Mouse (Mus musculus) heart, postnatal 10 days (tissue): ENCODE measurements at regions not wholly inside any gene's neighbourhood (a gene's known extent, or its start where the extent isn't known, plus 50 kb on each side); places are given as distances from the start of the nearest gene placed in this dataset.

Source experiments
- DNase-seq, 2 experiments: peaks; one replicate each; pipeline ENCODE4 v3.0.0; 2021
- intact Hi-C: fragments of 180-260 bp; cut with DNase I; formaldehyde crosslinking; loops from one replicate; pipeline ENCODE4 v1.15.1; 2025

DNA sequence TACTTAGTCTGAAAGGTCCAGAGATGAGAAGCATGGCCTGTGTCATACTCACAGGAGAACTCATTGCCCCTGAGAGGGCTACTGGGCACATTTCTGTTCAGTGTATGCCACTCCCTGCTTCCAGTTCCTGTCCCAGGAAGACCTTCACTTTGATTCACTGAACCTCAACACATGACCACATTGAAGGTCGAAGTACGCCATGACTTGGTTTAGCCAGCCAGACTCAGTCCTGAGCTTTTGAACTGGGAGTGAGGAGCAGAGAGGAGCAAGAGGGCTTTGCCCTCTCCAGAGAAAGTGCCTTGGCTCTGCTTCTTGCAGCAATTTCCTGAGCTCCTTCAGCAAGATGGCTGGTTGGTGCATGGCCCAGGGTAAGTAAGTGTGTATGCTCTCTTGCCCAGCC lies 324.1 kb downstream of the Insc start:
- DNase-seq: no peak
- intact Hi-C loops: no loop called here

DNA sequence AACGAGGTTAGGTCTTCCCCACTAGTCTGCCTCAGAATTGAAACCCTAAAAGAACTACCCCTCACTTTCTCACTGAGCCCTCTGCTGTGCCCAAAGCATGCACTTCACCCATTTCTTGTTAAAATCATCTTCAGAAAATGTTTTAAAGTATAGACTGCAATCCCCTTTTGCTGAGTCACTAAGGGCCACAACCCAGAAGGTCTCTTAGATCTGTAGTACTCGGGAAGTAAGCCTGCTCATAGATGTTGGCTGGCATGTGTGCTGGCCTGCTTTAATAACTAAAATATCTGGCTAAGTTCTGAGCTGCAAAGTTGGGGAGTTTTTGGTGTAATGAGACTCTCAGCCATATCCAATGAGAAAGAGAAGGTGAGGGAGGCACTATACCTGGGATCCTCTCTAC lies 329.9 kb downstream of the Insc start:
- intact Hi-C loops: no loop called here
- no peak for DNase-seq

DNA sequence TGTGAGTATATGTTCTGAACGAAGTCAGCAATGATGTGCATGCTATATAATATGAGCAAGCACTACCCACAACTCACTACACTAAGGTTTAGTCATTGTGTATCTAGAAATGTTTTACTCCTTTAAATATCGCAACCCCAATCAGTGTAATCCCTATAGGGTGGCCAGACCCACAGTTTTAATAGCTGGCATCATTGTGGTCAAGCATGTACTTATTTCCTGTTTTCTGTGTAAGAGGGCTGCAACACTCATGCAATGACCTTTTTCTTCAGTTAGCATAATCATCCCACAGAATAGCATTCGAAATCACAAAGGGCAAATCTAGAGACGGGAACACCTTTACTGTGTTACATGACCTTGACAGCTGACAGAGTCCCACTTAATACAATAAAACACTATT lies 333.3 kb downstream of the Insc start:
- no peak for DNase-seq
- intact Hi-C loops: no loop called here

DNA sequence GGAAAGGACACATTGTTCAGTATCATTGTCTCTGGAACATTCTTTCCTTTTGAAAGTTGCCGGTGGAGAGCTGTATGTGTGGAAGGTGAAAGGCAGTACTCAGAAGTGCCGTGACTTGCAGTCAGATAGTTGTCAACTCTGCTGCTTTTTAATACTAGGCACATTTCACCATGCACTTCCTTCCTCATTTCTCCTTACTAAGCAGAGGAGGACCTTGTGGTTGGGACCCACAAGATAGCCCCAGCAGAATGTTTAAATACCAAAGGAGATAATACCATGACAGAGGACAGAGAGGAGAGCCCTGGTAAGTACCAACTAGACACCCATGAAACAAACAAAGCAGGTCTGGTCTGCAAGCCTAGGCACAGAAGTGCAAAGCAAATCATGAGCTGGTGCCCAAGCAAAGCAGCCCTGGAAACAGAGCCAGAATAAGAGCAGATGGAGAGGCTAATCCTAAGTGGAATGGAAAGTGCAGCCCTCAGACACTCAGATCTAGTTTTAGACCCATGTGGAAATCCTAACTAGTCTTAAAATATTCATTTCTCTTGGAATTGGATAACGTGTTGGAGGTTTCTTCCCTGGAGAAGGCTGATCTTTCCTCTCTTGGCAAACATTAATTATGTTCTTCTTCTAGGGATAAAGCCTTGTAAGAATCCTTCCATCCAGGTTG lies 341.4 kb downstream of the Insc start:
- intact Hi-C loops: no loop called here
- no peak for DNase-seq

DNA sequence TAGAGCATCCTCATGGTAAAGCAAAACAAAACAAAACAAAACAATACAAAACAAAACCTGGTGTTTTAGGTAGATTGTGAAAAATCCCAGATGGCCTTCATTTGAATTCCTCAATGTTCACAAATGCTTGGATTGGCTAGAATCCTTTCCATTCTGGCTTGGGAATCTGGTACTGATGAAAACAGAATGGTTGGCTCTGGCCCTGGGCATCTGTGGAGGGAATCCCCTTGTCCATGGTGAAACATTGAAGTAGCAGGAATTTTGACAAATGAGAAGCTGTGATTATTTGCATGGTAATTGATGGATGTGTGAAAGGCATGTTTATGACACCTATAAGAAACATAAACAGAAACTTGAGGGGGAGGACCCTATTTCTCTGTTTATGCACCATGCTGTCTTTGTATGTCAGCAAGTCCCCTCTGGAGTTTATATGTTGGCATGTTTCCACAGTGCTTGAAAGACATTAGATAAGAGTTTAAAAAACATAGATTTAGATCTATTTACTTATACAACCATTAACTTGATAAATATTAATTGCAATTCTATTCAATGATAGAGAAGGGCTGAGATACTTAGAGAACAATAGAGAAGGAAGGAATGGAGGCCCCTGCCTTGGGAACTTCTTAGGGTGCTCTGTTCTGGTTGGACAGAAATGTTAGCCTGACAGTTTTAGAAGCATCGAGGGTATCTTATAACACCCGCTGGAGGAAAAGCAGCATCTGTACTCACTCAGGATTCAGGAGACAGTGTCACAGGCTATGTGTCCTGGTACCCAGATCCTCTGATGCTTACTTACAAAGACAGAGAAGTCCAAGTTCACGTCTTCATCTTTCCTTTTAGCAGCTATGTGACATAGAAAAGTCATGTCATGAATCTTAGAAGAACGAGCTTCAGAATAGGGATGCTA lies 343.3 kb downstream of the Insc start:
- intact Hi-C loops: no loop called here
- no peak for DNase-seq

DNA sequence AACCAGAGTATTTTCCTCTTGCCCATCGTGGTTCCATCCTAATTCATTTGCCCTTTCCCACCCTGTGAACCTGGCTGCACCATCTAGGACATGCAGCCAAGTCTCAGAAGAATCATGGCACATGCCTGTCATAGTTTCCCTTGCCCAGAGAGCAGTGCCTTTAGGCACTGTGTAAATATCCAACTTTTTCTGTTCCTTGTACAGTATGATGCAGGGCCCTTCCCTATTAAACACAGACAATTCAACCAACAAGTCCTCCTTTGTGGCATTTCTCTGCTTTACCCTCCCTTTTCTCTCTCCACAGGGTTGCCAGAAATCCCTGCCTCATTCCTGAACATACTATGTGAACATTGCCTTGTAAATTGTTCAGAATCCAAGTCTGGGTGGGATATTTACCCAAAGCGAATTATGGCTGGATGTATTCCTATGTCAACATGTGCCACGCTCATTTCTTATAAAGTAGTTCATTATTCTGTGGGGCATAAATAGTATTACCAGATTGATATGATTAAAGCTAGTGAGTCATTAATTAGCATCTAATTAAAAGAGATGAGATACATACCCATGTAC lies 349.1 kb downstream of the Insc start:
- no peak for DNase-seq
- intact Hi-C loops: no loop called here

DNA sequence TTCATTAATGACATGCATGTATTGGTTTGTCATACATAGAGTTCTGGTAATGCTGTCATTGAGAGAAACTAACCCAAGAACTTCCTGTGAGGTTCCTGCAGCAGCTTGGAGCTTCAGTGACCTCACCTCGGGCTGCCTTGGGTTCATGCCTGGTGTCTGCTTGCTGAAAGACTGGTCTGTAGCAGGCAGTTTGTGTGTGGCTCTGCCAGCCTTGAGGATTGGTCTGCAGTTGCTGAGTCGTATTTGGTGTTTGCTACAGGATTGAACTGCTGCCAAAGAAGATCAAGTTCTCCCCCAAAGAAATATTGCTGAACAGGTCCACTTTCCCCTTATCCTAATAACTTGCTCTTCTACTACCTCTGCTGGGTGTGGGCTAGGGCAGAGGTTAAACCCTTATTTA lies 362.5 kb downstream of the Insc start:
- DNase-seq: no peak
- intact Hi-C loops: no loop called here

DNA sequence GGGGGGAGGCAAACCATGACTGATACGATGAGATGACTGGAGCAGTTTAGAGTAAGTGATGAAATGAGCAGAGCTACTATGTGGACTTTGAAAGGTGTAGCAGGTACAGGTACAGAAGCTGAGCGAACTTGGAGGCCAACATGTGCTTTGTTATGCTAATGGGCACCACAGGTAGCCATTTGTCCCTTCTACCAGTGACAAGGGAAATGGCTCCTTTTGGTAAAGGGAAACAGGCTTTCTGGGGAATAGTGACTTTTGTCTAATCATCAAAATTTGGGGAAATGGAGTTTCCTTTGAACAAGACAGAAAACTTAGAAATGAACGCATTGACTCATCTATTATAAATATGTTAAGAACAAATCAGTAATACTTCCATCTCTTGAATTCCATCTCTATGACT lies 368.8 kb downstream of the Insc start:
- intact Hi-C loops: no loop called here
- DNase-seq: no peak

DNA sequence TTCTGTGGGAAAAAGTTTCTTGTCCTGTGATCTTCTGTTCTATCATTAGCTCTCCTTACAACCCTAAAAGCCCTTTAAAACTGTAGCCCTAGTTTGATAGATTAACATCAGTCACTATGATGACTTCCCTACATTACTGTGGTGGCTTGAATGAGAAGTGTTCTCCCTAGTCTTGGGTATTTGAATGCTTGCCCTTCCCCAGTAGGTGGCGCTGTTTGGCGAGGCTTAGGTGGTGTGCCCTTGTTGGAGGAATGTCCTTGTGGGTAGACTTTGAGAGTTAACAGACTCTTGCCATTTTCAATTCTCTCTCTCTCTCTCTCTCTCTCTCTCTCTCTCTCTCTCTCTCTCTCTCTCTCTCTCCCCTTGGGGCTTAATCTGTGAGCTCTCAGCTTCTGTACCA lies 379.8 kb downstream of the Insc start:
- no peak for DNase-seq
- intact Hi-C loops: no loop called here

DNA sequence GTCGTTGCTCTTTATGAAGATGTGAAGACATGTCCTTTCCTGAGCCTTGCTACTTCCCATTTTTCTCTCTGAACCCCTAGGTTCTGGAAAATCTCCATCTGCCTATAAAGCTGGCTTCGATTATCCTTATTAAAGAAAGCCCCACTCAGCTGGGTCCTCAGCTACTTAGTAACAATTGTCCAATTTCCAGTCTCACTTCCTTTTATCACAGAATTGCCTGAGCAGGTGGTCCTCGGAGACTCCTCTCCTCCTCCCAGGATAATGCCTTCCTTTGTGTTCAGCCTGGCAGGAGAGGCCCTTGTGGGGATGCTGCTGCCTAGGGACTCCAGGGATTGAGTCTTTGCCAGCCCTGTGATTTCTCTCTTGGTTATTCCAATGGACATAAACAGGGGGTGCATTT lies 385.5 kb downstream of the Insc start:
- intact Hi-C loops: no loop called here
- no peak for DNase-seq

DNA sequence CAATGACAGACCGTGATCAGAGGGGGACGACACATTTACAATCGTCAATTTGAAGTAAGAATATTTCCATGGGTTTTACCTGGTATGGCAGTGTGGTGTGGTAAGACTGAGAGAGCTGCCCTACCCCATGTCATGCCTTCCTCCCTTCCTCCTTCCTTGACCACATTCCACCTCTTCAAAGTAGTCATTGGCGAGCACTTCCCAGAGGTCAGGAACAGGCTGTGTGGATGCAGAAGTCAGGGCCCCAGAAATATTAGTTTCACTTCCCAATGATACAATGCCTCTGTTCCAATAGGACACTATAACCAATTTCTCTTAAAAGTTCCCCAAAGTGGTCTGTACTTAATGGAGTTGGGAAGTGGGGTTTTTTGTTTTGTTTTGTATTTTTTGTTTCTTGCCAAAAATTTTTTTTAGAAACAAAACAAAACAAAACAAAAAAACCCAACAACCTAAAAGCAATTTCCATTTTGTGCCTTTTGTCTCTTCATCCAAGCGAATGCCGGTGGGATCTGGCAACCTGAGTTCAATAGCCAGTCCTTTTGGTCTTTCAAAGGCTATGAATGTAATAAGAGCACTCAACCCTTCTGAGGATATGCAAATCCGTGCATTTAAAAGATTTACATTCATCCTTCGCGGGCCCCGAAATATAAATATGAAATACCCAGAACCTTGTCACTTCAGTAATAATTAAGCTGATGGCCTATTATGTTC lies 387.9 kb downstream of the Insc start:
- intact Hi-C loops: loop anchor here (10.0 kb wide), 1 partner anchor 903 kb away; the partner anchor contains the start of genes 1110004F10Rik and Sox6
- no peak for DNase-seq

DNA sequence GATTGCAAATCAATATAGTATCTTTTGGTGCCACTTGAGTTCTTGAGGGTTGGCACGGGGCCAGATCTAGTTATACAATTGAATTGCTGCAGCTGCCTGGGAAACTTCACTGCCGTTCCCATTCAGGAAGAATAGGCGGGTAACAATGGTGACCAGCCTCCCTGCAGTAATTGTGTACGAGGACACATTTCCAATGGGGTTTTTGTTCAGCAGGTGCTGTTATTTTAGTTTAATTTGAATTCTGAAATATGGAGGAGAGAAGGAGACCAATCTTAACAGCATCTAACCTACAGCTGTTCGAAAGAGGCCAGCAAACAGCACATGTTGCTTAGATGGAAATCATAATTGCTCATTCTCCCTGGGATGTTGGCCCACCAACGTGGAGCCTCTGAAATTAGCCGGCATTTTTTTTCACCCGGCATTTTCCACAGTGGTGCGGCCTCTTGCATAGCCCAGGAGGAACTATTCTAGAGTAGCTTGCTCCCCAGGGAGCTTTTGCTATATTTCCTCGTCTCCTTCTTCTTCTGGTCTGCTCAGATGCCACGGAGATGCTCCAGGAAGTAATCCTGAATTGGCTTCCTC lies 388.6 kb downstream of the Insc start:
- DNase-seq: no peak
- intact Hi-C loops: loop anchor here (10.0 kb wide), 1 partner anchor 903 kb away; the partner anchor contains the start of genes 1110004F10Rik and Sox6

DNA sequence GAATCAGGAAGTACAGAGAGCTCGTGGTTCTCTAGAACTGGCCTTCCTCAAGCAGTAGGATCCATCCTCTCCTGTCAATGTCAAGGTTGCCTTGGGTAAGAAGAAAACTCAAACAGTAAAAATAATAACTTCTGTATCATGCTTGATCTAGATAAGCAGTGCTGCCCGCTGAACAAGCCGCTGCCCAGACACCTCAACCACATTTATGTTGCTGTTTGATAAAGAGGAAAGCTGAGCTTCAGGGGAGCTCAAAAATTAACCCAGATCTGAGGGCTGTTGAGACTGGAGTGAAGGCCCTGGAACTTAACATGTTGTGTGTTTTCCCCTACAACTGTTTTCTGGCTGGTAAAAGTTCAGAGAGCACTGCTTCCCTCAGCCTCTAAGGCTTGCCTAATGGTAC lies 389.1 kb downstream of the Insc start:
- intact Hi-C loops: loop anchor here (10.0 kb wide), 1 partner anchor 902 kb away; the partner anchor contains the start of genes 1110004F10Rik and Sox6
- DNase-seq: no peak

DNA sequence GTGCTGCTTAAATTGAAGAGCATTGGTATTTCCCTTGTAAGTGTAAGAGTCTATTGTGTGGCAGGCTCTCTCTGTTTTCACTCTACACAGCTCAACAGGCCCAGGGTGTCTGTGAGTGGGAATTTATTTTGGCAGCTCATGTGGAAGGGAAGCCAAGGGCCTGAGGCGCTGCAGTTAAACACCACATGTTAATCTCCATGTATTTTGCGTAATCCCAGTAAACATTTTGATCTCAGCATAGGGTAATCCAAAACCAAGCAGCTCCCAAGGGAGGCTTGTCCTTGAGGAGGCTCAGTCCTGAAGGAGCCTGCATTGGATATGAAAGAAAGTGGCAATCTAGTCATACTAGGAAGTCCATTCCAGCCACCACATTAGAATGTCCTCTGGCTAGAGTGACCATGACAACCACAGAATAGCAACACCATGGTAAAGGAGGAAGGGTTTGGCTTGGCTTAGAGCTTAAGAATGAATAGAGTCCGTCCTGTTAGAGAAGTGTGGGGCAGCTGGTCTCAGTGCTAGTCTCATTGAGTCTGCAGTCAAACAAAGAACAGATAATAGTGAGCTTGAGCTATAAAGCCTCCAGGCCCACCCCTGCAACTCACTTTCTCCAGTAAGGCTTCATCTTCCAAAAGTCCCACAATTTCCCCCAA lies 391.6 kb downstream of the Insc start:
- intact Hi-C loops: loop anchor here (10.0 kb wide), 1 partner anchor 900 kb away; the partner anchor contains the start of genes 1110004F10Rik and Sox6
- DNase-seq: peak; percentile 64 to 70

DNA sequence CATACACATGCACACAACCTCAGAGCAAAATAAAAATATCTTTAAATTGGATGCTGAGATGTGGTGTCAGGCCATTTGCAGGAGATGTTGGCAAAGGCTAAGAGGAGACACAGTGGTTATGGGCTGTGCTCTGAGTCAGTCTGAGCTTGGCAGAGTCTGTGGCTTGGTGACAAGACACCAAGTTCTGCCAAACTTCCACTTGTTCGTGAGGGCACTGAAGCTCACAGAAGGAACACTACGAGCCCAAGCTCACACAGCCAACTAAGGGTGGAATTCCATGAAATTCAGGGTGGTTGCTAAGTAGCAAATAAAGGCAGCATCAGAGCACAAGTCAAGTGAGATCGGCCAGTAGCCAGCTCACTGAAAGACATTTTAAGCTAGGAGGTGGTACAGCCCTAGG lies 396.8 kb downstream of the Insc start:
- no peak for DNase-seq
- intact Hi-C loops: no loop called here

DNA sequence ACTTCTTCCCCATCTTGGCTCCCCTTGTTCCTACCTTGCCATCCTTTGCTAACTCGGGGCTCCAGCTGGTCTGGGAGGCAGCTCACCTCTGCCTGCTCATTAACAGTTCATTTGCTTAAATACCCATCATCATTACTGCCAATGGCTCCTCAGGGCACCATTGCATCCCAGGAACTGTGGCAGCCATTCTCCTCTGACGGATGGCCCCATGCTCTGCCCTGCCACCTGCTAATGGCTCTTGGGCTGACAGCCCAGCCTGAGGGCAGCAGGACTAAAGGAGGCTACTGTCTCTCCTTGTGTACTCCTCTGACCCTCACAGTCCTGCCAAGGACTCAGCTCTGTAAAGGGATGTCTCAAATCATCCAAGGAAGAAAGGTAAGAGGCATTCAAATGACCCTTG lies 398.7 kb downstream of the Insc start:
- DNase-seq: no peak
- intact Hi-C loops: no loop called here

DNA sequence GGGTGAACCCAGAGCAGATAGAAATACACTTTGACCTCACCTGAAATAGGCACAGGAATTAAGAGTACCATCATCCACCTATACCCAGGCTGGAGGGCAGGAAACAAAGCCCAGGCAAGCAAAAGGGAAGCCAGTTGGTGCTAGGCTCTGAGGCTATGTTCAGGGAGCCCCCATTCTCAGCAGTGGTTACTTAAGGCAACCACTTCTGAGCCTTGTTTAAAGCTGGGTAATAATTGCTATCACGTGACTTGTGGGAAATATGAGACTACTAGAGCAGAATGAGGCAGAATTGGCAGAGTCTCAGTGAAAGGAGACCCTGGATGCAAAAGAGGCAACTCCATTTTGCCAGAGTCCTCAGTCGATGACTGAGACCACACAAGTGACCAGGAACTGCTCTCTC lies 401.5 kb downstream of the Insc start:
- no peak for DNase-seq

DNA sequence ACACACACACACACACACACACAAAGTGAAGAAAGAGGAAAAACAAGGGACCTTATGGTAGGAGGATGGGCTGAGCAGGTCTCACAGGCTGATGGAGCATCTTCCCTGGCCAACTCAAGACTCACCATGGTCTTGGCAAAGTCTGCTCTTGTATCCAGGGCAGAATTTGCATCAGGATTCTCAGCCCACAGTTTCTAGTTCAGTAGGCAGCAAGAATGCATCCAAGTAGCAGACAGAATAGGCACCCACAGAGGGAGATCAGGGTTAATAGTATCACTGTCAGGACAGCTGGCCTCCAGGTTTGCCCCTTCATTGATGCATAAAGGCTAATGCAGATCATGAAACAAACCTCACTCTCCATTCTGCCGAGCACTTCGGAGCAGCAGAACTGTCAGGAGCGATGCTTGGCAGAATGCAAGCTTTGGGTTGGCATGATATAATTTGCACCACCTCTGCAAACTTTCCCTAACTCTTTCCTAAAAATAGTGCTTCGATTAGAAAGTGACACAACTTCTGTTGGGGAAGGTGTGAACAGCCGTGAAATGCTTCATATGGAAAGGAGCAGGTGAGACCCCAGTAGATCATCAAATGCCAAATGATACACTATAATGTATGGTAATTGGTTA lies 404.0 kb downstream of the Insc start:
- intact Hi-C loops: no loop called here

More for the DNA sequence above, 401.5 kb downstream of the Insc start:
- intact Hi-C loops: no loop called here

DNA sequence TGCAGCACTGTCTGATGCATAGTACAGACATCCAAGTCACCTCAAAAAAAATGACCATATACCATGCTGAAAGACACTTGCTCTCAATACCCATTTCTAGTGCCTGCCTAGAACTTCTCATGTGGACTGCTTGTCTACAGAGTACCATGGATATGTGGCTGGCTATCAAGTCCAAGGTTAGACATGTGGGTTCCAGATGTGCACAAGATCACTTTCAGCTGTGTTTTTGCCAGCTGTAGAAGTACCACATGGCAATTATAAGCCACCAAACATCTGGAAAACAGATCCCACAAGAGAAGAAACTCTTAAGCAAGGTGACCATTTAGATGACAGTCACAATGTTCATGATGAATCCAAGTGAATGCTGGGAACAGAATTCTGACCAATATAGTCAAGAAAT lies 409.8 kb downstream of the Insc start:
- no peak for DNase-seq
- intact Hi-C loops: no loop called here

More for the DNA sequence above, 404.0 kb downstream of the Insc start:
- no peak for DNase-seq
